Mouse (Mus musculus) embryo, embryonic 11.5 days (tissue): ENCODE data around the gene Tacc2.

Experiments used
- DNase-seq: peaks from one replicate; pipeline ENCODE4 v3.0.0-alpha.2; 2012; ENCODE audit warnings: low read depth, low spot score

Tacc2 gene

DNA sequence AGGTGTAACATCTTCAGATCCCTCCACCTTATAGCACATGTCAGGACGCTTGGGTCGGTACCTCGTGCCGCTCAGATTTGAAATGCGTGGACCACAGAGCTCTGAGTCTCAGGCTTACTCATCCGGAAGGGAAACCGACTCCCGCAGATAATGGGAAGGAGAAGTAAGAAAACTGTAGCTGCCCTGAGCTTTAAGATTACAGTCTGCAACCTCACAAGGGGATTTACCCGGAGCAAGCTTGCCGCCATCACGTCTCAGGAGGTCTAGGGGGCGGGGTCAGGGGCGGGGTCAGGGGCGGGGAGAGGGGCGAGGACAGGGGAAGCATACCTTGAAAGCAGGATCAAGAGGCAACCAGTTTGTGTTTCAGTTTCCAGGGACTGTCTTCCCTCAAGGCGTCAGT is 235.2 kb downstream of the Tacc2 start:
- no peak for DNase-seq
